Mouse (Mus musculus): ENCODE data around the gene Fibin.

GRCm38 (mm10) chr2:110328953-110329352 lies 34.0 kb downstream of the Fibin start:
- TF ChIP-seq CTCF (IDR thresholded peaks at IDR 0.05; ENCODE audit: low read depth) (no peak), EP300 (optimal IDR thresholded peaks at IDR 0.05) (no peak)
